Mouse (Mus musculus) midbrain, embryonic 16.5 days (tissue): ENCODE results near the gene Slx4ip. TPM values are rescaled to one million over a fixed set of nuclear protein-coding genes. Genes with fewer than 3 reads are reported as not detected.

Source experiments
- ATAC-seq: fragments of 200-750 bp; cut with Nextera tagmentation; 2 replicates; pipeline ENCODE4 v1.8.0; 2017; ENCODE audit warnings: moderate TSS enrichment
- H3K27ac ChIP-seq: fragments of 300-500 bp; sonication (generic); 2 replicates; pipeline ENCODE4 v1.5.1; 2014; ENCODE audit warnings: mild to moderate bottlenecking, low read length, mixed read lengths
- H3K27me3 ChIP-seq: fragments of 300-500 bp; sonication (generic); 2 replicates; pipeline ENCODE4 v1.6.1; 2014; ENCODE audit warnings: low read depth, low read length, mixed read lengths; ENCODE audit not compliant: control insufficient read depth, insufficient read depth
- H3K36me3 ChIP-seq: fragments of 300-500 bp; sonication (generic); 2 replicates; pipeline ENCODE4 v1.6.1; 2014; ENCODE audit warnings: mild to moderate bottlenecking, low read length, moderate library complexity, mixed read lengths; ENCODE audit not compliant: control insufficient read depth, insufficient read depth
- H3K4me1 ChIP-seq: fragments of 300-500 bp; sonication (generic); 2 replicates; pipeline ENCODE4 v1.6.1; 2014; ENCODE audit warnings: mild to moderate bottlenecking, low read length, mixed read lengths; ENCODE audit not compliant: control insufficient read depth, insufficient read depth
- H3K4me2 ChIP-seq: fragments of 300-500 bp; sonication (generic); 2 replicates; pipeline ENCODE4 v1.6.1; 2014; ENCODE audit warnings: mild to moderate bottlenecking, low read length, mixed read lengths
- H3K4me3 ChIP-seq: fragments of 300-500 bp; sonication (generic); 2 replicates; pipeline ENCODE4 v1.5.1; 2014; ENCODE audit warnings: low read depth, mild to moderate bottlenecking, low read length, moderate library complexity, mixed read lengths
- H3K9ac ChIP-seq: fragments of 300-500 bp; sonication (generic); 2 replicates; pipeline ENCODE4 v1.6.1; 2014; ENCODE audit warnings: low read depth, low read length, mixed read lengths
- H3K9me3 ChIP-seq: fragments of 300-500 bp; sonication (generic); replicated peaks from 2 replicates; pipeline ENCODE4 v1.6.1; 2014; ENCODE audit warnings: mild to moderate bottlenecking, low read length, mixed read lengths; ENCODE audit not compliant: control insufficient read depth, poor library complexity, severe bottlenecking
- WGBS: fragments of 180-500 bp; shearing (Covaris S2); extraction: QIAGEN DNeasy Blood & Tissue Kit; methylation state at CpG from one replicate; pipeline ENCODE4 v1.1.7; 2014; 5-methylcytosine and 5-hydroxymethylcytosine counted together
- polyA plus RNA-seq: library from polyadenylated mRNA; unstranded; fragments of >200 nt; fragmentation: Nextera tagmentation; extraction: Ambion mirVana; gene quantifications from 2 replicates; pipeline ENCODE4 v1.2.1, GENCODE M21; 2015

Slx4ip gene
- polyA plus RNA-seq, 1 experiment from 2014 or later, result 13.2 TPM

DNA sequence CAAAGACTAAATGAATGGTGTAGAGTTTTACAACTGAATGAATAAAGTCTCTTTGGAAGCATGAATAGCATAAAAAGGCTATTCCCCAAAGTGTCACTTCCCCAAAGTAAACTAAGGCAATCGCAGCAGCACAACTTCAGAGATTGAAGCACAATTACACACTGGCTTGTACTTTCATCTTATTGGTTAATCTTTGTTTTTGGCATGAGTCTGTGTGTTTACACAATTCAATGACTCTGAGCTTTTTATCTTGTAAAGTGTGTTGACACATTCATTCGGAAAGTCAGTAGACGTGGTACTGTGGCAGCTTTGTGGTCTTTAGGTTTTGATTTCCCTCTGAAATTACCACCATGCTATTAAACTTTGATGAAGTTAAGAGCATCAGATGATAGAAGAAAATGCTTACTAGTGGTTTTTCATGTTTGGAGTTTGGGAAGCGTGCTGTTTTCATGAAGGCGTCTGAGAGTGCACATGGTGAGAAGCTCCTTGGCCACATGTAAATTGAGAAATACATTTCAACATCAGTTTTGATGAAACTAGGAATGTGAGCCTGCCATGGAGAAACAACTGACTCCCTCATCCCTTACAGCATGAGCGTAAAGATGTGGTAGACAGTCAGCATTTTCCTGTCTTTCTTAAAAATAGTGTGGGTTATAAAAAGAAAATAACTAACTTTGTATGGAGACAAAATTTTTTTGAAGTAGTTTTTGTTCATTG is 88.2 kb downstream of the Slx4ip start:
- H3K27ac ChIP-seq, result no peak overlapping the region
- WGBS, result 85% methylated on average over 6 of the region's 6 CpGs
- H3K9ac ChIP-seq, result no peak overlapping the region
- ATAC-seq, result no peak
- H3K4me2 ChIP-seq, result no peak overlapping the region
- no peaks in the 10 kb centered on the region for H3K36me3 ChIP-seq
- H3K4me1 ChIP-seq, result peaks cover 11% of the 10 kb centered on the region
- no peaks in the 10 kb centered on the region for H3K9me3 ChIP-seq
- H3K27me3 ChIP-seq, result no peaks in the 10 kb centered on the region
- H3K4me3 ChIP-seq, result no peak overlapping the region

DNA sequence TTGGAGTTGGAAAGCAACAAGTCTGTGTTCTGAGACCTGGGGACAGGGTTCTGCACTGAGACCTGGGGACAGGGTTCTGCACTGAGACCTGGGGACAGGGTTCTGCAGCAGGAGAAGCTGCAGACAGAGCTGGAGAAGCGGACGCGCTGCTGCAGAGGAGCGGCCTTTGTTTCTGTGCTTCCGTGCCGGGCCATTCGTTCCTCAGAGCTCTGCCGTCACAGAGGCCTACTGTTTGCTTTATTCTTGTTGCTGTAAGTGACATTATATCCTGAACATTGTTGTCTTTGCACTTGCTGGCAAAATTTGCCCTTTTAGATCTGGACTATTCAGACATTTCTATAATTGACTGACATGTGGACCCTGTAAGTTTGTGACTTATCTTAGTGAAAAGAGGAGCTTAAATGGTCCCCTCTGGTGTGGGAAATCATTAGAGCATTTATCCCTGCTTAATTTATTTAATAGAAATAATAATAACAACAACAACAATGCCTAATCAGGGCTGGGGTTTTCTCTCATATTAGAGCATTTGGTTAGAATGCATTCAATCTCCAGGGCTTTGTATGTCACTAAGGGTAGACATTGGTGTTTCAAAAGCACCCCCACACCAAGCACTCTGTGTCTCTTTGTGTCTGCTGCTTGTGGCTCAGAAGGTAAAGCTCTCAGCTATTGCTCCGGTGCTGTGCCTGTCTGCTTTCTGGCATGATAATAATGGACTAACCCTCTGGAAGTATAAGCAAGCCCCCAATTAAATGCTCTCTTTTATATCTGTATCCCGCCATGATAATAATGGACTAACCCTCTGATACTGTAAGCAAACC is 90.3 kb downstream of the Slx4ip start:
- Histone ChIP-seq H3K9me3 (no peaks in the 10 kb centered on the region), H3K36me3 (no peaks in the 10 kb centered on the region), H3K4me2 (no peak overlapping the region), H3K4me3 (no peak overlapping the region), H3K27ac (peak overlapping the region; percentile 2; the same call in 1 of the 2 replicates), H3K9ac (peak overlapping the region; percentile 30; the same call in 1 of the 2 replicates), H3K27me3 (no peaks in the 10 kb centered on the region), H3K4me1 (peaks cover 11% of the 10 kb centered on the region)
- WGBS, result 24% methylated on average over 10 of the region's 10 CpGs
- ATAC-seq, result peak; percentile 84

DNA sequence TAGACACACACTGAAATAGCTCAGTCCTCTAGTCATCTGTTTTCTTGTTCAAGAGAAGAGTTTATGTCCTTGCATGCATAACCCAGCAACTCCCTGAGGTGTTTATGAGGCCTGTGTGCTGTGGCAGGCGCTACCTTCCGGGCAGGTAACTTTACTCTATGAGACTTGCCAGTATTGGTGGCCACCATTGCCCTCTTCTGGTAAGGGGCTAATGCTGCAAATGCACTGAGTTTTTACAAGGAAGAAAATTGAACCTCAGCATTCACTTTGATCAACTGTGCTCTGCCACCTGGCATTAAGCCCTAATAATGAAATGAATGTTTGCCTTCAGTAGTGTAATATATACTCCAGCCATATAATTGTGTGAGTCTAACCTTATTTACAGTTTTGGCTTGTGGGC is 92.9 kb downstream of the Slx4ip start:
- Histone ChIP-seq H3K27me3 (no peaks in the 10 kb centered on the region), H3K4me2 (no peak overlapping the region), H3K36me3 (no peaks in the 10 kb centered on the region), H3K4me3 (no peak overlapping the region), H3K9me3 (no peaks in the 10 kb centered on the region), H3K27ac (no peak overlapping the region), H3K9ac (no peak overlapping the region), H3K4me1 (peaks cover 11% of the 10 kb centered on the region)
- 90% methylated on average over 2 of the region's 2 CpGs for WGBS
- no peak for ATAC-seq

DNA sequence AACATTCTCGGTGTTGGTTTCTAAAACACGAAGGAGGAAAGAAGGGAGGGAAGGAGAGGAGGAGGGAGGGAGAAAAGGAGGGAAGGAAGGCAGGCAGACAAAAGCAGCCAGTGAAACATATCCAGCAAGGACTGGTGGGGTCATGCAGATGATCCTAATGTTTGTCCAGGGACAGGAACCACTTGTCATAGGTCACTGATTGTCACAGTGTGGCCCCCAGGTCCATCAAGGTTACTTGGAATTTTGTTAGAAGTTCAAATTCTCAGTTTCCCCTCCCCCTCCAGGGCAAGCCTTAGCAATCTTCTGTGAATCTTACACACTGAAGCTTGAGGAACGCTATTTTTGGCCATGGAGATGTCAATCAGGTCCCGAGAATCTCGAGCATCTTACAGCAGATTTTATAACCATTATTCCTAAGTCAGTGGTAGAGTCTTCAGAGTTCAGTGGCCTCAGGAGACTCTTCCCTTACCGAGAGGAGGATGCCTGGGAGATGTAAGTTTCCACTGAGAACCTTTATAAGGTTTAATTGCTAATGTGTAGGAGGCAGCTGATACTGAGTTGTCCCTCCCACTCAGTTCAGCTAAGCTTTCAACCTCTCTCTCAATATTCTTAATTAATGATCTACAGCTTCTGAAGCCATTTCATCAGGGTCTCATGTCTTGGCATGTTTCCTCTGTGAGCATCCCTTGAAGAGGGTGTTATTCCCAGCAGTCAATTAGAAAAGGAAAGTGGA is 95.1 kb downstream of the Slx4ip start:
- Histone ChIP-seq H3K27ac (no peak overlapping the region), H3K4me1 (peaks cover 7% of the 10 kb centered on the region), H3K36me3 (no peaks in the 10 kb centered on the region), H3K27me3 (no peaks in the 10 kb centered on the region), H3K9me3 (no peaks in the 10 kb centered on the region), H3K9ac (no peak overlapping the region), H3K4me3 (no peak overlapping the region), H3K4me2 (no peak overlapping the region)
- 84% methylated on average over 6 of the region's 6 CpGs for WGBS
- no peak for ATAC-seq

DNA sequence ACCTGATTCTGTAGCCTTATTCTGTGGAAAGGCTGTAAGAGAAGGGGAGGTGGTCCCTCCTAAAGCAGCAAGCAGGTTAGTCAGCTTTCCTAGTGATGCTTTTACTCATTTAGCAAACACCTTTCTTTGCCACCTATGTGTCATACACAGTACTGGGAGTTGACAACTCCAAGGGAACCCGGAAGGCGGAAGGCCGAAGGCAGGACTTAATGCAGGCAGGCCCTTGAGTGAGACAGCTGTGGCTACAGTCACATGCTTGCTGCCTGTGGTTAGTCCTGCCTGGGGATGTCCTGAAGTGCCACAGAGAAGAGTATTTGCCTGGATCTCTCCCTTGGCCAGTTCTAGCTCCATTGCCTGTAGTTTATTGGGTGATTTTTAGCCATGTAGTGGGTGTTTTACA is 102.1 kb downstream of the Slx4ip start:
- no peaks in the 10 kb centered on the region for H3K9me3 ChIP-seq
- no peaks in the 10 kb centered on the region for H3K36me3 ChIP-seq
- H3K4me1 ChIP-seq, result no peaks in the 10 kb centered on the region
- no peak for ATAC-seq
- H3K27me3 ChIP-seq, result no peaks in the 10 kb centered on the region
- no peak overlapping the region for H3K27ac ChIP-seq
- no peak overlapping the region for H3K4me2 ChIP-seq
- no peak overlapping the region for H3K4me3 ChIP-seq
- WGBS, result 93% methylated on average over 3 of the region's 3 CpGs
- no peak overlapping the region for H3K9ac ChIP-seq

DNA sequence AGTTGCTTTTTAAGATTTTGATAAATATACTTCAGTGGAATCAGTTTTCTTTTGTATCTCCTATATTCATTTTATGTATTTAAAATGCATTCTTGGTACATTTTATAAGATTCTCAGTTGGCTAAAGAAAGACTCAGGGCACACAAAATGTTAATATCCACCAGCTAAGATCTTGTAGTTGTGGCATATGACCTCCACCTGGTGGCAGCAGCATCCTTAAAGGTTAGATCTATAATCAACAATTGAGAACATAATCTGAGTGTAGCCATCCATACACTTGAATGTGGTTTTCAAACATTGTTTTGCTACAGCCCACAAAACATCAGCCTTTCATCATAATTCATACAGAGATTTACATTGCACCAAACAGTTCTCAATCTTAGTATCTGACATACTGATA is 106.1 kb downstream of the Slx4ip start:
- ATAC-seq, result no peak
- no peak overlapping the region for H3K4me2 ChIP-seq
- H3K36me3 ChIP-seq, result no peaks in the 10 kb centered on the region
- H3K27ac ChIP-seq, result no peak overlapping the region
- no peaks in the 10 kb centered on the region for H3K27me3 ChIP-seq
- H3K4me1 ChIP-seq, result no peaks in the 10 kb centered on the region
- no peak overlapping the region for H3K9ac ChIP-seq
- no peaks in the 10 kb centered on the region for H3K9me3 ChIP-seq
- H3K4me3 ChIP-seq, result no peak overlapping the region

DNA sequence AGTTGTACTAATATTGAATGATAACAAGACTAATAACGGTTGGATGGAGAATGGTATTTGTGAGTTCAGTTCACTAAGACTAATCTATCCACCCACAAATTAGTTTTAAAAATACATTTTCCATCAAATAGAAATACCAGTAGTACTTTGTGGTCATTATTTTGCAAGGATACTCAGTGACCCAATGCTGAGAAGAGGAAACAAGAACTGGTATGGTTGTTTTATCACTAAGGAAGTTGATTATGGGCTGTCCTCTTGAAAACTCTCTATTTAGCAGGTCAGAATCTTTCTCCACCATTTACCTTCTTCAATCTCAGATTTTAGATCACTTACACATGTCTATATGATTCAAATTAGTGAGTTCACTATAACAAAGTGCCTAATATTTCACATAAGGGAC is 111.0 kb downstream of the Slx4ip start:
- no peak overlapping the region for H3K9ac ChIP-seq
- ATAC-seq, result no peak
- H3K27me3 ChIP-seq, result no peaks in the 10 kb centered on the region
- H3K4me2 ChIP-seq, result no peak overlapping the region
- H3K9me3 ChIP-seq, result no peaks in the 10 kb centered on the region
- no peaks in the 10 kb centered on the region for H3K36me3 ChIP-seq
- H3K4me1 ChIP-seq, result no peaks in the 10 kb centered on the region
- H3K4me3 ChIP-seq, result no peak overlapping the region
- no peak overlapping the region for H3K27ac ChIP-seq
- WGBS, result 98% methylated on average over 1 of the region's 1 CpGs

DNA sequence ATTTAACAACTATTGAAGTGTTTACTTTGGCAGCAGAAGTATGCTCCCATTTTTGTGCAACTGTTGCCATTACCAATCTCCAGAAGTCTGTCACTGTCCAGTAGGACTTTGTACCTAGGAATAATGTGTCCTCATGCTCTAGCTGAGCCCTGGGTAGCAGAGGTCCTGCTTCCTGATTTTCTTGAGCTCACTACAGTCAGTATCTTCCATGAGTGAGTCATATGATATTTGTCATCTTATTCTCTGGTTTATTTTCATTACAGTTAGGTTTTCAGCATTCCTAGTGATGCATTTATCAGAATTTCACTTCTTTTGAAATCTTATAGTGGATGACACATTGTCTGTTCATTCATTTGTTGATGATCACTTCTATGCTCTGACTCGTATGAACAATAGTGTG is 115.6 kb downstream of the Slx4ip start:
- H3K36me3 ChIP-seq, result no peaks in the 10 kb centered on the region
- 81% methylated on average over 1 of the region's 1 CpGs for WGBS
- H3K27me3 ChIP-seq, result no peaks in the 10 kb centered on the region
- H3K4me3 ChIP-seq, result no peak overlapping the region
- no peak overlapping the region for H3K4me2 ChIP-seq
- no peak overlapping the region for H3K9ac ChIP-seq
- no peak for ATAC-seq
- H3K4me1 ChIP-seq, result no peaks in the 10 kb centered on the region
- no peak overlapping the region for H3K27ac ChIP-seq
- no peaks in the 10 kb centered on the region for H3K9me3 ChIP-seq

DNA sequence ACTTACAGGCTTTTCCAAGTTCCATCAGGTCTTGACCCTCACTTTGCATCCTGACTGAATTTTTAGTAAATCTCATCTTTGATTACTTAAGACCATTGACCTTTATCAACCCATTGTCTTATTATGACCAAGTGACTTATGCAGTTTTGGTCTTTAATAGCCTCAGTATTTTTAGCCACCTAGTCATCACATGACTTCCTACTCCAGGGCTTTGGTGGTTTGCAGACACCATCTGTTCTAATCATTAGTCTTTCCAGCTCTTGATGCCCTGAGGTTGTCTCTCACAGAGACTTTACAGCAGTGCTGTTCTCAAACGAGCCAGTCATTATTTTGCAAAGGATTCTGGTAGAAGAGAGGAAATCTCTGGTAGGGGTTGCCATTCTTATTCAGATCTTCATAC is 121.0 kb downstream of the Slx4ip start:
- H3K27me3 ChIP-seq, result no peaks in the 10 kb centered on the region
- H3K4me1 ChIP-seq, result no peaks in the 10 kb centered on the region
- no peak overlapping the region for H3K4me3 ChIP-seq
- no peak for ATAC-seq
- 77% methylated on average over 1 of the region's 1 CpGs for WGBS
- H3K36me3 ChIP-seq, result no peaks in the 10 kb centered on the region
- H3K9me3 ChIP-seq, result no peaks in the 10 kb centered on the region
- H3K4me2 ChIP-seq, result no peak overlapping the region
- H3K9ac ChIP-seq, result no peak overlapping the region
- H3K27ac ChIP-seq, result no peak overlapping the region
